Mouse (Mus musculus): ENCODE measurements around the gene Gm17364. TPM values are rescaled to one million over a fixed set of nuclear protein-coding genes. Genes with fewer than 3 reads are reported as not detected.
"Not testable (repeated sequence)": the region's sequence is repeated elsewhere in the genome, so short reads cannot be mapped to it uniquely, and the experiment has no call there.

Gm17364 gene
- polyA plus RNA-seq, 1 experiment, result not detected

GRCm38 (mm10) chr13:41291466-41291974, 17.7 kb upstream of the Gm17364 start:
- no peak overlapping the region for H3K4me3 ChIP-seq (ENCODE audit: insufficient read depth, low read length)
- H3K27ac ChIP-seq (ENCODE audit: insufficient read depth, low read depth, low read length), result no peak overlapping the region
- TF ChIP-seq CTCF (IDR thresholded peaks at IDR 0.05; ENCODE audit: low read depth, low read length) (no peak), POLR2A (IDR thresholded peaks at IDR 0.05; ENCODE audit: borderline replicate concordance, low read depth, low read length) (no peak)
- no peaks in the 10 kb centered on the region for H3K4me1 ChIP-seq (ENCODE audit: control insufficient read depth, insufficient read depth, low read length)

- no peak overlapping the region for H3K27ac ChIP-seq (ENCODE audit: insufficient read depth, low read depth, low read length)
- no peak for TF ChIP-seq CTCF (IDR thresholded peaks at IDR 0.05; ENCODE audit: low read depth, low read length)
- no peak for TF ChIP-seq POLR2A (IDR thresholded peaks at IDR 0.05; ENCODE audit: borderline replicate concordance, low read depth, low read length)
- no peak overlapping the region for H3K4me3 ChIP-seq (ENCODE audit: insufficient read depth, low read length)
- H3K4me1 ChIP-seq (ENCODE audit: control insufficient read depth, insufficient read depth, low read length), result no peaks in the 10 kb centered on the region
Observed at GRCm38 (mm10) chr13:41286285-41286684, 12.5 kb upstream of the Gm17364 start.

- Histone ChIP-seq H3K4me3 (ENCODE audit: insufficient read depth, low read length) (no peak overlapping the region), H3K4me1 (ENCODE audit: control insufficient read depth, insufficient read depth, low read length) (no peaks in the 10 kb centered on the region), H3K27ac (ENCODE audit: insufficient read depth, low read depth, low read length) (no peak overlapping the region)
- TF ChIP-seq POLR2A (IDR thresholded peaks at IDR 0.05; ENCODE audit: borderline replicate concordance, low read depth, low read length) (no peak), CTCF (IDR thresholded peaks at IDR 0.05; ENCODE audit: low read depth, low read length) (no peak)
Observed at GRCm38 (mm10) chr13:41285448-41285847, 11.7 kb upstream of the Gm17364 start.

- TF ChIP-seq CTCF (IDR thresholded peaks at IDR 0.05; ENCODE audit: low read depth, low read length), result no peak
- TF ChIP-seq POLR2A (IDR thresholded peaks at IDR 0.05; ENCODE audit: borderline replicate concordance, low read depth, low read length), result no peak
- H3K4me3 ChIP-seq (ENCODE audit: insufficient read depth, low read length), result no peak overlapping the region
- H3K27ac ChIP-seq (ENCODE audit: insufficient read depth, low read depth, low read length), result no peak overlapping the region
- H3K4me1 ChIP-seq (ENCODE audit: control insufficient read depth, insufficient read depth, low read length), result no peaks in the 10 kb centered on the region
Observed at GRCm38 (mm10) chr13:41283256-41283655, 9.5 kb upstream of the Gm17364 start.

- Histone ChIP-seq H3K27ac (ENCODE audit: insufficient read depth, low read depth, low read length) (no peak overlapping the region), H3K4me1 (ENCODE audit: control insufficient read depth, insufficient read depth, low read length) (no peaks in the 10 kb centered on the region), H3K4me3 (ENCODE audit: insufficient read depth, low read length) (no peak overlapping the region)
- TF ChIP-seq CTCF (IDR thresholded peaks at IDR 0.05; ENCODE audit: low read depth, low read length) (no peak), POLR2A (IDR thresholded peaks at IDR 0.05; ENCODE audit: borderline replicate concordance, low read depth, low read length) (no peak)
Observed at GRCm38 (mm10) chr13:41280696-41281095, 6.9 kb upstream of the Gm17364 start.

- TF ChIP-seq CTCF (IDR thresholded peaks at IDR 0.05; ENCODE audit: low read depth, low read length) (no peak), POLR2A (IDR thresholded peaks at IDR 0.05; ENCODE audit: borderline replicate concordance, low read depth, low read length) (no peak)
- H3K27ac ChIP-seq (ENCODE audit: insufficient read depth, low read depth, low read length), result no peak overlapping the region
- H3K4me3 ChIP-seq (ENCODE audit: insufficient read depth, low read length), result no peak overlapping the region
- H3K4me1 ChIP-seq (ENCODE audit: control insufficient read depth, insufficient read depth, low read length), result peaks cover 18% of the 10 kb centered on the region
Observed at GRCm38 (mm10) chr13:41267827-41268408, 5.9 kb downstream of the Gm17364 start.

- Histone ChIP-seq H3K27ac (ENCODE audit: insufficient read depth, low read depth, low read length) (peak overlapping the region; percentile 99), H3K4me1 (ENCODE audit: control insufficient read depth, insufficient read depth, low read length) (peaks cover 16% of the 10 kb centered on the region), H3K4me3 (ENCODE audit: insufficient read depth, low read length) (peak overlapping the region; percentile 42)
- TF ChIP-seq POLR2A (IDR thresholded peaks at IDR 0.05; ENCODE audit: borderline replicate concordance, low read depth, low read length) (no peak), CTCF (IDR thresholded peaks at IDR 0.05; ENCODE audit: low read depth, low read length) (no peak)
Observed at GRCm38 (mm10) chr13:41263304-41264006, 10.3 kb downstream of the Gm17364 start.

- not testable (repeated sequence) for H3K4me3 ChIP-seq (ENCODE audit: insufficient read depth, low read length); H3K27ac ChIP-seq (ENCODE audit: insufficient read depth, low read depth, low read length)
- H3K4me1 ChIP-seq (ENCODE audit: control insufficient read depth, insufficient read depth, low read length), result peaks cover 13% of the 10 kb centered on the region
Observed at GRCm38 (mm10) chr13:41261617-41262016, 12.2 kb downstream of the Gm17364 start.

- Histone ChIP-seq H3K4me1 (ENCODE audit: control insufficient read depth, insufficient read depth, low read length) (peaks cover 4% of the 10 kb centered on the region; the same call in 1 of the 2 replicates), H3K27ac (ENCODE audit: insufficient read depth, low read depth, low read length) (no peak overlapping the region), H3K4me3 (ENCODE audit: insufficient read depth, low read length) (no peak overlapping the region)
- TF ChIP-seq POLR2A (IDR thresholded peaks at IDR 0.05; ENCODE audit: borderline replicate concordance, low read depth, low read length) (no peak), CTCF (IDR thresholded peaks at IDR 0.05; ENCODE audit: low read depth, low read length) (no peak)
Observed at GRCm38 (mm10) chr13:41257851-41258250, 15.9 kb downstream of the Gm17364 start.

- no peaks in the 10 kb centered on the region for H3K4me1 ChIP-seq (ENCODE audit: control insufficient read depth, insufficient read depth, low read length)
- H3K4me3 ChIP-seq (ENCODE audit: insufficient read depth, low read length), result no peak overlapping the region
- H3K27ac ChIP-seq (ENCODE audit: insufficient read depth, low read depth, low read length), result no peak overlapping the region
- TF ChIP-seq POLR2A (IDR thresholded peaks at IDR 0.05; ENCODE audit: borderline replicate concordance, low read depth, low read length) (no peak), CTCF (IDR thresholded peaks at IDR 0.05; ENCODE audit: low read depth, low read length) (no peak)
Observed at GRCm38 (mm10) chr13:41256962-41257361, 16.8 kb downstream of the Gm17364 start.
